Mouse (Mus musculus) bone marrow macrophage, adult 2 months (primary cell): ENCODE results near the gene Sepsecs. TPM values are rescaled to one million over a fixed set of nuclear protein-coding genes. Genes with fewer than 3 reads are reported as not detected.
A peak's percentile ranks its signal among the peaks of the same experiment; 100 is the strongest.

Experiments used
- H3K27ac ChIP-seq: 2 replicates; pipeline ENCODE4 v1.5.1; 2012; ENCODE audit warnings: low read depth, low read length; ENCODE audit not compliant: insufficient read depth
- H3K4me1 ChIP-seq: 2 replicates; pipeline ENCODE4 v1.6.1; 2012; ENCODE audit warnings: low read length; ENCODE audit not compliant: control insufficient read depth, insufficient read depth
- H3K4me3 ChIP-seq: 2 replicates; pipeline ENCODE4 v1.5.1; 2012; ENCODE audit warnings: mild to moderate bottlenecking, low read length, moderate library complexity; ENCODE audit not compliant: insufficient read depth
- CTCF ChIP-seq: IDR thresholded peaks from 2 replicates; pipeline ENCODE4 v1.5.1; 2012; ENCODE audit warnings: low read depth, mild to moderate bottlenecking, low read length, moderate library complexity
- POLR2A ChIP-seq: IDR thresholded peaks from 2 replicates; pipeline ENCODE4 v1.6.1; 2012; ENCODE audit warnings: mild to moderate bottlenecking, low read depth, low read length, borderline replicate concordance
- polyA plus RNA-seq: library from polyadenylated mRNA; stranded (reverse); fragments of >200 nt; gene quantifications from 2 replicates; pipeline ENCODE4 v1.2.4, GENCODE M21; 2012; ENCODE audit not compliant: missing spikeins, insufficient read depth, insufficient read length

Sepsecs gene
- polyA plus RNA-seq, 1 experiment, result 7.4 TPM

DNA sequence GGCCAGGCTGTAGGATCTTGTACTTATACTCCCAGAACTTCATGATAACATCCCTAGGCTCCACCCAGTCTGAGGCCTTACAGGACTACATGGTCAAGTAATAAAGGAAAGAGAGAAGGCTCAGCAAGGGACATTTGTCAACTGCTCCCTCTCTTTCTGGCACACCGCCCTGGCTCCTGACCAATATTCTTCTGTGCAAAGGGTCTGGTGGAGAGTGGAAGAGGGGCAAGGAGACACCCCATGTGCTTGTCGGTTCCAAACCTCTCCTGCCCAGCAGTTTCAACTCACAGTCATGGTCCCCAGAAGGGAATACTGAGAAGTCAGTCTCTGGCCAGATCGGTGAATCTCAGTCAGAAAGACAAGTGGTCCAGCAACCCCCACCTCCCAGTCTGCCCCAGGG, 40.7 kb downstream of the Sepsecs start:
- TF ChIP-seq POLR2A (no peak), CTCF (no peak)
- Histone ChIP-seq H3K4me3 (no peak overlapping the region), H3K4me1 (peaks cover 2% of the 10 kb centered on the region; the same call in 1 of the 2 replicates), H3K27ac (no peak overlapping the region)

- peaks cover 2% of the 10 kb centered on the region; the same call in 1 of the 2 replicates for H3K4me1 ChIP-seq
- TF ChIP-seq POLR2A (no peak), CTCF (no peak)
Measured at GRCm38 (mm10) chr5:52627713-52628112, 41.8 kb downstream of the Sepsecs start.

GRCm38 (mm10) chr5:52626092-52626491, 43.4 kb downstream of the Sepsecs start:
- H3K27ac ChIP-seq, result no peak overlapping the region
- H3K4me3 ChIP-seq, result no peak overlapping the region
- no peak for TF ChIP-seq CTCF
- TF ChIP-seq POLR2A, result no peak
- H3K4me1 ChIP-seq, result peaks cover 2% of the 10 kb centered on the region; the same call in 1 of the 2 replicates

More at GRCm38 (mm10) chr5:52627713-52628112, 41.8 kb downstream of the Sepsecs start:
- no peak overlapping the region for H3K27ac ChIP-seq
- no peak overlapping the region for H3K4me3 ChIP-seq

- Histone ChIP-seq H3K4me3 (no peak overlapping the region), H3K4me1 (peaks cover 2% of the 10 kb centered on the region; the same call in 1 of the 2 replicates), H3K27ac (no peak overlapping the region)
- TF ChIP-seq CTCF (no peak), POLR2A (no peak)
Measured at GRCm38 (mm10) chr5:52624956-52625355, 44.6 kb downstream of the Sepsecs start.

DNA sequence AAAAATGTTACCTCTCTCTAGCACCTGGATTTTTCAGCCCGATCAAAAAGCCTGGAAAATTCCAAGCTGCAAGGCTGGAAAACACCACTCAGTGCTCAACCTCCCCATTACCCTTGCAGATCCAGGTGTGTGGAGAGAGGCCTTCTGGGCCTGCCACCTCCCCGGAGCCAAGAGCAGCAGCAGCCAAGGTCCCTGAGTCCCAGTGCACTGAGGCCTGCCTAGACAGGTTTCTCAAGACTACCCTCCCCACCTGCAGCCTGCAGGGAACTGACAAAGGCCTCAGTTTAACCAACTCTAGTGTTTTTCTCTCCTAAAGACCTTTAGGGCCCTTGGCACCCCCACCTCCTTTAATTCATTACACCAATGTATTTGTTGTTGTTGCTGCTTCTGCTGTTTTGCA, 46.4 kb downstream of the Sepsecs start:
- Histone ChIP-seq H3K4me1 (peaks cover 2% of the 10 kb centered on the region; the same call in 1 of the 2 replicates), H3K4me3 (no peak overlapping the region), H3K27ac (no peak overlapping the region)
- no peak for TF ChIP-seq POLR2A
- TF ChIP-seq CTCF, result no peak

DNA sequence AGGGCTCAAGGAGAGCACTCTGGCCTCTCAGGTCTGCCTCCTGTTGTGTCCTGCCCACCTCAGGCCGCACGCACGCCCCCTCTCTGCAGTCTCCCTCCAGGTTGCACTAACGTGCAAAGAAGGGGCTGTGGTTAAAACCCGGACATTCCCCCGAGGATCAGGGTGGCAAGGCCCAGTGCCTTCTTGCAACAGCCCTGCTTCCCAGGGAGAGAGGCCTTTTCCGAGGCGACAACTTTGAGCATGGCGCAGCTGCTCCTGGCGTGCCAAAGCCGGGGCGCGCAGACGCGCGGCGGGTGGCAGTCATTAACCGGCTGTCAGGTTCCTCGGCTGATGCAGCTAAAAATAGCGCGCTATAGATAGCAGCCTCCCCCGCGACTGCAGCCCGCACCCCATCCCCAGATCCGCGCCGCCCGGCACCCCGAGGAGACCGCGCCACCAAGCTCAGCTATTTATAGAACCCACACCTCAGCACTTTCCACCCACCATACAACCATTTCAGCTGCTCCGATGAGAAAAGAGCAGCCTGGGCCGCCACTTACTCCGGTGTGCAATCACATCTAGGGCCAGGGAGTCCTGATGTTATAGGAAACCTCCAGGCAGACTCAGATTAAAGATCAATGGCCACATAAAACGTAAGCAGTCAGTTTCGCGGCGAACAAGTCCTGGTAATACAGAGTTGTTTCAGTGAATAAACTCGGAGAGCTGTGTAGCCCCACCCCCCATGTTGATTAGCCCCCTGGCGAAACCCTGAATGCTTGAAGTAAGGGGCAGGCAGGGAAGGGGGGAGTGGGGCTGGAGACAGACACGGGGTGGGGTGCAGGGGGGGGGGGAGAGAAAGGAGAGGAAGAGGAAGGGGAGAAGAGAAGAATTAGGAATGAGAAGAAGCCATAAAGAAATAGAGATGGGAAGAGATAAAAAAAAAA, 50.9 kb downstream of the Sepsecs start:
- Histone ChIP-seq H3K27ac (no peak overlapping the region), H3K4me3 (peak overlapping the region; percentile 42), H3K4me1 (no peaks in the 10 kb centered on the region)
- TF ChIP-seq CTCF (no peak), POLR2A (no peak)

- H3K4me3 ChIP-seq, result no peak overlapping the region
Measured at GRCm38 (mm10) chr5:52617711-52618347, 51.7 kb downstream of the Sepsecs start.

GRCm38 (mm10) chr5:52616549-52616948, 53.0 kb downstream of the Sepsecs start:
- no peak overlapping the region for H3K27ac ChIP-seq
- H3K4me3 ChIP-seq, result no peak overlapping the region
- no peaks in the 10 kb centered on the region for H3K4me1 ChIP-seq
- TF ChIP-seq CTCF (no peak), POLR2A (no peak)

More at GRCm38 (mm10) chr5:52617711-52618347, 51.7 kb downstream of the Sepsecs start:
- TF ChIP-seq CTCF (no peak), POLR2A (no peak)
- H3K4me1 ChIP-seq, result no peaks in the 10 kb centered on the region
- no peak overlapping the region for H3K27ac ChIP-seq

GRCm38 (mm10) chr5:52615421-52615820, 54.1 kb downstream of the Sepsecs start:
- H3K4me3 ChIP-seq, result no peak overlapping the region
- H3K4me1 ChIP-seq, result no peaks in the 10 kb centered on the region
- no peak for TF ChIP-seq CTCF
- no peak for TF ChIP-seq POLR2A
- H3K27ac ChIP-seq, result no peak overlapping the region

- Histone ChIP-seq H3K4me1 (no peaks in the 10 kb centered on the region), H3K27ac (no peak overlapping the region), H3K4me3 (no peak overlapping the region)
- TF ChIP-seq POLR2A (no peak), CTCF (no peak)
Measured at GRCm38 (mm10) chr5:52614686-52615085, 54.8 kb downstream of the Sepsecs start.
